In the genomic region with DNA sequence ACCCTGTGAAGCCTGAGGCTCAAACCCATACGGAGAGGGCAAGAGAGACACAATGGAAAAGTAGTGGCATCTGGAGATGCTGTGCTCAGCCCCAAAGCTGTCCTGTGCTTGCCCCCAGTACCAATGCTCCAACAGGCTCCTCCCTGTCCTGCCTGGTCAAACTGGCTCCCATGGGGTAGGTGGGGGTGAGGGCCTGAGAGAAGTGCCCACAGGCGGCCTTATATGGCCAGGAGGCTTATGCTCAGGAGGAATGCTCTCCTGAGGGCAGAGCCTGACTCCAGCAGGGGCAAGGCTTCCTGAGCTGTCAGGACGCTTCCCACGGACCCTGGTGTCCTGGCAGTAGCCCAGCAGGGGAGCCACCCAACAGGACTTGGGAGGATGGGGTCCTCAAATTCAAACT, we compare ENCODE assay signal across 17 mouse cellular contexts. TPM values are rescaled to one million over a fixed set of nuclear protein-coding genes. Genes with fewer than 3 reads are reported as not detected.
DNase-seq lines count a peak whose midpoint lies in the region; ATAC-seq and TF ChIP-seq lines count a peak whose summit lies in the region.
"Had no signal": no experiment of that assay in that cellular context is flagged by ENCODE, and none has a peak within 500 bp of the region (broad histone marks: within the 10 kb centered on the region; RNA-seq: fewer than 3 reads in every experiment).

No protein-coding gene starts in this region.

- in situ Hi-C loops in Patski (cut with MboI; ENCODE audit: low pct_unique_long_range_greater_than_20kb): no loop called here

- TF ChIP-seq POLR2A in lung, adult 2 months (IDR thresholded peaks at IDR 0.05; ENCODE audit: borderline replicate concordance, extremely low read depth, low read depth, low read length): no peak

- H3K27me3 ChIP-seq in heart, embryonic 11.5 days (ENCODE audit: control insufficient read depth, insufficient read depth, low read length): peaks cover 1% of the 10 kb centered on the region
- H3K27me3 ChIP-seq in lung, embryonic 14.5 days (ENCODE audit: insufficient read depth, low read length): peaks cover 11% of the 10 kb centered on the region
- H3K27me3 ChIP-seq in Patski: no peaks in the 10 kb centered on the region
- H3K27me3 ChIP-seq in stomach, embryonic 14.5 days (ENCODE audit: control insufficient read depth, insufficient read depth, low read length): no peaks in the 10 kb centered on the region

- H3K4me3 ChIP-seq in heart, embryonic 11.5 days (ENCODE audit: low read depth, low read length): no peak overlapping the region
- no peak overlapping the region for H3K4me3 ChIP-seq in lung, embryonic 14.5 days (ENCODE audit: low read depth, low read length)
- H3K4me3 ChIP-seq in lung, adult 2 months (replicated peaks; ENCODE audit: extremely low read depth, low read depth, low read length): no peak overlapping the region
- H3K4me3 ChIP-seq in stomach, embryonic 14.5 days (ENCODE audit: low read depth, low read length): no peak overlapping the region
- H3K4me3 ChIP-seq: embryonic facial prominence, embryonic 15.5 days; forebrain, embryonic 13.5 days; heart, adult 2 months; limb, embryonic 13.5 days; midbrain, embryonic 13.5 days had no signal

- CTCF ChIA-PET in Patski (lab: Charles Lee): interaction anchor here (0.8 to 3.4 kb wide), 4 partner anchors 13 to 55 kb away, joined by 3 to 11 read pairs (median 5); no protein-coding TSS in a partner anchor

- no peaks in the 10 kb centered on the region for H3K9me3 ChIP-seq in heart, embryonic 11.5 days (replicated peaks; ENCODE audit: control insufficient read depth, low read length)
- H3K9me3 ChIP-seq in lung, embryonic 14.5 days (ENCODE audit: low read depth, low read length): no peaks in the 10 kb centered on the region
- no peaks in the 10 kb centered on the region for H3K9me3 ChIP-seq in stomach, embryonic 14.5 days (ENCODE audit: control insufficient read depth, low read depth, low read length)
- H3K9me3 ChIP-seq: embryonic facial prominence, embryonic 15.5 days; forebrain, embryonic 13.5 days; limb, embryonic 13.5 days; midbrain, embryonic 13.5 days had no signal

- 50% methylated on average over 4 of the region's 4 CpGs for WGBS in heart, embryonic 11.5 days (ENCODE audit: insufficient replicate concordance)
- 49% methylated on average over 4 of the region's 4 CpGs for WGBS in lung, embryonic 14.5 days
- 56% methylated on average over 4 of the region's 4 CpGs for WGBS in lung, adult 2 months
- 52% methylated on average over 4 of the region's 4 CpGs for WGBS in stomach, embryonic 14.5 days

- intact Hi-C loops in left cerebral cortex, postnatal 14 days (cut with DNase I): no loop called here

- no peak for TF ChIP-seq CTCF in lung, embryonic 14.5 days (IDR thresholded peaks at IDR 0.05; ENCODE audit: low read depth)
- no peak for TF ChIP-seq CTCF in lung, adult 2 months (IDR thresholded peaks at IDR 0.05; ENCODE audit: insufficient read depth, low read length)
- TF ChIP-seq CTCF in Patski (IDR thresholded peaks at IDR 0.05): no peak

- H3K4me2 ChIP-seq in heart, embryonic 11.5 days: no peak overlapping the region
- H3K4me2 ChIP-seq in lung, embryonic 14.5 days: no peak overlapping the region
- H3K4me2 ChIP-seq in stomach, embryonic 14.5 days (replicated peaks; ENCODE audit: low read depth, low read length): no peak overlapping the region
- H3K4me2 ChIP-seq: embryonic facial prominence, embryonic 15.5 days; forebrain, embryonic 13.5 days; limb, embryonic 13.5 days; midbrain, embryonic 13.5 days had no signal

- peak overlapping the region; percentile 43; the same call in 1 of the 2 replicates for H3K9ac ChIP-seq in heart, embryonic 11.5 days (ENCODE audit: low read depth, low read length)
- peak overlapping the region; percentile 13; the same call in 1 of the 2 replicates for H3K9ac ChIP-seq in lung, embryonic 14.5 days
- H3K9ac ChIP-seq in stomach, embryonic 14.5 days (replicated peaks; ENCODE audit: low read depth, low read length): no peak overlapping the region
- H3K9ac ChIP-seq: embryonic facial prominence, embryonic 15.5 days; forebrain, embryonic 13.5 days; limb, embryonic 13.5 days; midbrain, embryonic 13.5 days had no signal

- peaks cover 50% of the 10 kb centered on the region for H3K4me1 ChIP-seq in heart, embryonic 11.5 days (ENCODE audit: control insufficient read depth, insufficient read depth, low read length)
- H3K4me1 ChIP-seq in lung, embryonic 14.5 days (ENCODE audit: insufficient read depth): peaks cover 46% of the 10 kb centered on the region
- H3K4me1 ChIP-seq in lung, adult 2 months (ENCODE audit: control insufficient read depth, insufficient read depth, low read length): peaks cover 25% of the 10 kb centered on the region
- H3K4me1 ChIP-seq in stomach, embryonic 14.5 days (ENCODE audit: control insufficient read depth, insufficient read depth, low read length): peaks cover 41% of the 10 kb centered on the region

- H3K27ac ChIP-seq in heart, embryonic 11.5 days (ENCODE audit: low read depth, low read length): no peak overlapping the region; the same call in 1 of the 2 replicates
- peak overlapping the region; percentile 63 for H3K27ac ChIP-seq in lung, embryonic 14.5 days (ENCODE audit: low read depth)
- peak overlapping the region; percentile 34; the same call in 1 of the 2 replicates for H3K27ac ChIP-seq in stomach, embryonic 14.5 days (ENCODE audit: low read length)
- H3K27ac ChIP-seq: embryonic facial prominence, embryonic 15.5 days; forebrain, embryonic 13.5 days; limb, embryonic 13.5 days; midbrain, embryonic 13.5 days had no signal

- H3K36me3 ChIP-seq in heart, embryonic 11.5 days (ENCODE audit: control insufficient read depth, insufficient read depth, low read length): no peaks in the 10 kb centered on the region
- H3K36me3 ChIP-seq in lung, embryonic 14.5 days (ENCODE audit: insufficient read depth): no peaks in the 10 kb centered on the region
- no peaks in the 10 kb centered on the region for H3K36me3 ChIP-seq in stomach, embryonic 14.5 days (ENCODE audit: control insufficient read depth, insufficient read depth, low read length)
- H3K36me3 ChIP-seq: embryonic facial prominence, embryonic 15.5 days; limb, embryonic 13.5 days; midbrain, embryonic 13.5 days had no signal

- POLR2A ChIA-PET in Patski (lab: Charles Lee): interaction anchor here (1.2 kb wide), 1 partner anchor 26 kb away, joined by 3 read pairs; no protein-coding TSS in a partner anchor

- no peak for DNase-seq in heart, adult 9 months (ENCODE audit: low spot score in 2 of 2)
- DNase-seq in lung, embryonic 14.5 days: no peak
- DNase-seq in lung, adult 2 months: no peak
- no peak for DNase-seq in Patski (ENCODE audit: low read depth, low spot score)
- DNase-seq in left cerebral cortex, postnatal 14 days (ENCODE audit: low spot score in 2 of 2): no peak
- no peak for DNase-seq in cerebellum, adult 11 months
- DNase-seq: cerebellum, adult 11-12 months had no signal

- no peak for ATAC-seq in heart, embryonic 11.5 days (replicated peaks; ENCODE audit: insufficient number of reproducible peaks, low FRiP score, low TSS enrichment)
- ATAC-seq in lung, embryonic 14.5 days (ENCODE audit: insufficient read depth): no peak
- ATAC-seq in Patski: peak; percentile 18
- no peak for ATAC-seq in stomach, embryonic 14.5 days (ENCODE audit: insufficient number of reproducible peaks, insufficient read depth, low FRiP score, low read depth)
- ATAC-seq: forebrain, embryonic 13.5 days; midbrain, embryonic 13.5 days had no signal

RNA-seq across cellular contexts. Expression of a gene that starts 4.8 kb away (rescaled TPM):
- 24.0 and 27.5 TPM in 2 replicates for polyA plus RNA-seq in heart, embryonic 11.5 days (2014; fragmentation: Nextera tagmentation; extraction: Ambion mirVana)
- polyA plus RNA-seq in lung, embryonic 14.5 days (2014; fragmentation: Nextera tagmentation; extraction: Ambion mirVana): 95.0 and 95.1 TPM in 2 replicates
- 145 and 148 TPM in 2 replicates for polyA plus RNA-seq in lung, adult 2 months (2012; rRNA removed)
- 221 TPM for polyA plus RNA-seq in Patski (2021)
- polyA plus RNA-seq in stomach, embryonic 14.5 days (2014; fragmentation: Nextera tagmentation; extraction: Ambion mirVana): 64.0 and 70.9 TPM in 2 replicates
- 1 to 10 TPM; 8.0 to 9.7 TPM for total RNA-seq in left cerebral cortex, postnatal 14 days (2021)

RNA-seq across cellular contexts. Expression of a gene that starts 26.7 kb away (rescaled TPM):
- polyA plus RNA-seq in heart, embryonic 11.5 days (2014; fragmentation: Nextera tagmentation; extraction: Ambion mirVana): 347 and 390 TPM in 2 replicates
- polyA plus RNA-seq in lung, embryonic 14.5 days (2014; fragmentation: Nextera tagmentation; extraction: Ambion mirVana): 630 and 724 TPM in 2 replicates
- polyA plus RNA-seq in lung, adult 2 months (2012; rRNA removed): 2,052 and 2,661 TPM in 2 replicates
- 1,364 TPM for polyA plus RNA-seq in Patski (2021)
- polyA plus RNA-seq in stomach, embryonic 14.5 days (2014; fragmentation: Nextera tagmentation; extraction: Ambion mirVana): 734 and 745 TPM in 2 replicates
- 100 to 1,000 TPM; 565 to 568 TPM for total RNA-seq in left cerebral cortex, postnatal 14 days (2021)

RNA-seq across cellular contexts. Expression of a gene that starts 42.8 kb away (rescaled TPM):
- 11.8 TPM in 2 replicates for polyA plus RNA-seq in heart, embryonic 11.5 days (2014; fragmentation: Nextera tagmentation; extraction: Ambion mirVana)
- 24.0 and 25.6 TPM in 2 replicates for polyA plus RNA-seq in lung, embryonic 14.5 days (2014; fragmentation: Nextera tagmentation; extraction: Ambion mirVana)
- 22.7 and 28.2 TPM in 2 replicates for polyA plus RNA-seq in lung, adult 2 months (2012; rRNA removed)
- polyA plus RNA-seq in Patski (2021): 12.7 TPM
- 15.5 and 20.4 TPM in 2 replicates for polyA plus RNA-seq in stomach, embryonic 14.5 days (2014; fragmentation: Nextera tagmentation; extraction: Ambion mirVana)
- total RNA-seq in left cerebral cortex, postnatal 14 days (2021): 10 to 100 TPM; 30.4 to 34.6 TPM

RNA-seq across cellular contexts. Expression of a gene that starts 59.2 kb away (rescaled TPM):
- polyA plus RNA-seq in heart, embryonic 11.5 days (2014; fragmentation: Nextera tagmentation; extraction: Ambion mirVana): 121 and 126 TPM in 2 replicates
- 160 and 163 TPM in 2 replicates for polyA plus RNA-seq in lung, embryonic 14.5 days (2014; fragmentation: Nextera tagmentation; extraction: Ambion mirVana)
- 108 and 114 TPM in 2 replicates for polyA plus RNA-seq in lung, adult 2 months (2012; rRNA removed)
- polyA plus RNA-seq in Patski (2021): 163 TPM
- 134 and 138 TPM in 2 replicates for polyA plus RNA-seq in stomach, embryonic 14.5 days (2014; fragmentation: Nextera tagmentation; extraction: Ambion mirVana)
- total RNA-seq in left cerebral cortex, postnatal 14 days (2021): 100 to 1,000 TPM; 104 to 109 TPM

RNA-seq across cellular contexts. Expression of a gene that starts 59.2 kb away (rescaled TPM):
- polyA plus RNA-seq in heart, embryonic 11.5 days (2014; fragmentation: Nextera tagmentation; extraction: Ambion mirVana): 0.10 TPM in 1 of 2 replicates, not detected in the other
- 1.9 and 2.3 TPM in 2 replicates for polyA plus RNA-seq in lung, embryonic 14.5 days (2014; fragmentation: Nextera tagmentation; extraction: Ambion mirVana)
- polyA plus RNA-seq in lung, adult 2 months (2012; rRNA removed): 1.4 and 2.3 TPM in 2 replicates
- polyA plus RNA-seq in Patski (2021): not detected
- 3.1 TPM in 2 replicates for polyA plus RNA-seq in stomach, embryonic 14.5 days (2014; fragmentation: Nextera tagmentation; extraction: Ambion mirVana)
- not detected for total RNA-seq in left cerebral cortex, postnatal 14 days (2021)
- total RNA-seq: heart, adult 2 months; MEL had no signal
- polyA plus RNA-seq: C2C12; forebrain, embryonic 13.5 days; heart, adult 2 months; liver, embryonic 16.5 days; midbrain, embryonic 13.5 days had no signal
